Mouse (Mus musculus) adipocyte (in vitro differentiated cells): ENCODE measurements around the gene Slc39a11.

ENCODE experiments used
- DNase-seq: peaks from one replicate; pipeline ENCODE4 v3.0.0-alpha.2; 2016; ENCODE audit warnings: low spot score

The Slc39a11 gene

GRCm38 (mm10) chr11:113649353-113650210 is at the start of gene Slc39a11:
TSS of gene Slc39a11 (minus strand) at chr11:113650079.
- DNase-seq = peak; percentile 65

GRCm38 (mm10) chr11:113699643-113700042 is 49.8 kb upstream of the Slc39a11 start:
- no peak for DNase-seq

GRCm38 (mm10) chr11:113698013-113698545 is 48.2 kb upstream of the Slc39a11 start:
- DNase-seq = peak; percentile 38

DNA sequence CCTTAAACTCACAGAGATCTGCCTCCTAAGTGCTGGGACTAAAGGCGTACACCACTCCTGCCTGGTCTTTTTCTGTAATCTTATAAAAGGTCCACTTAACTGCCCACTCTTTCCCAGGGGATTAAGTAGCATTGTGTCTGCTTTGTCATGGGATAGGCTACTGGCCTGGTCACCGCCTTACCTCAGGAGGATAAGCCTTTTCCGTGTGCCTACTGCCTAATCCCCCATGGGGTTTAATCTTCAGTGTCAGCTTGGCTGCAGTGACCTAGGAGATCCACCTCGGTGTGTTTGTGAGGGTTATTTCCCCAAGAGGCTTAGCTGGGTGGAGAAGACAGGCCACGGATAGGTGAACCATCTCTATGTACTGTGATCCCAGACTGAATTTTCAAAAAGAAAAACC is 47.7 kb upstream of the Slc39a11 start:
- DNase-seq = no peak

- no peak for DNase-seq
These were observed 42.0 kb upstream of the Slc39a11 start for GRCm38 (mm10) chr11:113691851-113692250.

- no peak for DNase-seq
These were observed 41.4 kb upstream of the Slc39a11 start for GRCm38 (mm10) chr11:113691318-113691717.

- no peak for DNase-seq
These were observed 40.6 kb upstream of the Slc39a11 start for GRCm38 (mm10) chr11:113690506-113690905.

DNA sequence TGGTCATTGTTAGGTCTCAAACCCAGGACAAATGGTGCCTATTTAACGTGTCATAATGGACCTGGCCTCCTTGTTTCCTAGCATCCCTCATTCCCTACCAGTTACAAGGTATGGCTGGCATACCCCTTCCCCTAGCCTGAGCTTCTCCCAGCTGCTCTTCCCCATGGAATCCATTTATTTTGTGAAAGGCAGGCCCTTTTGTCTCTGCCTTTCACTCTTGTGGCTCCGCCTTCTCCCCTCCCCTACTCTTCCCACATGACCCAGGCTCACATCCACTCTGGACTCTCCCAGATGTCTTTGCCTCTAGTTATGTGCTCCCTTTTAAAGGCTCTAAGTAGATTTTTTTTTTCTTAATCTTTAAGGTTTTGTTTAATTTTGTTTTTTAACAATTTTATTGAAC is 37.2 kb upstream of the Slc39a11 start:
- peak; percentile 70 for DNase-seq

DNA sequence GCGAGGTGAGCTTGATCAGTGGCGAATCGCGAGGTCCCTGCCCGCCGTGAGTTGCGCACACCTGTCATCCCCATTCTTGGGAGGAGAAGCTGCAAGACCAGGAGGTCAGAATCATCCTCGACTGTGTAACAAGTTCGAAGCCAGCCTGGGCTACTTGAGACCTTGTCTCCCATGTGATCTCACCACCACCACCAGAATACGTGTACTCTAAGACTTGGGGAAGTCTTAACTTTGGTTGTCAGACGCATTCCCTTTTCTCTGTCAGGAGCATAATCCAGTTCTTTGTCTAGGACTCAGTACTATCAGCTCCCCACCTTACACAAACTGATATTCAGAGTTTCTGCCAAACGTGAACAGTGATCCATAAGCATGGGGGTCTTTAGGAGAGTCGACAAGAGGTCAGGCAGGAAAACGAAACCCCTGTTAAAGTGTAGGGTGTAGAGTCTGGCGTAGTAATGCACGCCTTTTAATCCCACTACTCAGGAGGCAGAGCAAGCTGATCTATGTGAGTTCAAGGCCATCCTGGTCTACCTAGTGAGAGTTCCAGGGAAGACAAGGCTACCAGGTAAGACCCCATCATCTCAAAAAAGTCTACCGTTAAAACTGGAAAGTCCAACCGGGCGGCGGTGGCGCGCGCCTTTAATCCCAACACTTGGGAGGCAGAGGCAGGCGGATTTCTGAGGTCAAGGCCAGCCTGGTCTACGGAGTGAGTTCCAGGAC is 35.0 kb upstream of the Slc39a11 start:
- no peak for DNase-seq

DNA sequence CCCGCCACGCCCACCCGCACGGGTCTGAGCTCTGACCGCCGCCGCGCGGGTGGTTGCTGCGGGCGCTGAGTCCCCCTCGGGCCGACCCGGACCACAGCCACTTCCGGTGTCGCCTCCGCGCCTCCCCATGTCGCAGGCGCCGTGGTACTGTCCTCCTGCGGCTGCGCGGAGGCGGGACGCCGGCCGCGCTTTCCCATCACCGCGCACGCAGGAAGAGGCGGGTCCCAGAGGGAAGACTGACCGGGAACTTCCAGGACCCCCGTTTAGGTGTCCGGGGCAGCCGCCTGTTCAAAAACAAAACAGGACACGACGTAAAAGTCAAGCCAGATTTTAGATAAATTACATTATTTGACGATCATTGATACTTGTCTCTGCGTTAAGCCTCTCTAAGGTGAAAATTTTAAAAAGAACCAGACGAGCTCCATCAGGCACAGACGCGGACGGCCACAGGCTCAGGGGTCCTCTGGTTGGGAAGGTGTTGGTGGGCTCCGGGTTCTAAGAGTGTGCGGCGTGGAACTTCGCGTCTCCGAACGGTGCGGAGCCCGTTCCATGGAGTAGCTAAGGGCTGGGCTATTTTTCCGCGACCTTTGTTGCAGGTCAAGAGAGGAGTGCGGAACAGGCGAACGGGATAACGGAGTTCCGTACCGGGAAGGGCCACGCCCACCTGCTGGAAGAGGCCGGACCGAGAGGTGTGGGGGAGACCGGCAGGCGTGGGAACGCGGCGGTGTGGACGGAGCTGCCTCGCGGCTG is 34.3 kb upstream of the Slc39a11 start, which contains the start of the genes Fam104a and D11Wsu47e:
TSS of gene Fam104a (minus strand) at position 199 of the 750 bp plus-strand sequence.
TSS of gene D11Wsu47e (plus strand) at position 456 of the 750 bp plus-strand sequence.
- peak; percentile 94 for DNase-seq

GRCm38 (mm10) chr11:113683627-113683956 is 33.7 kb upstream of the Slc39a11 start:
- peak; percentile 30 for DNase-seq

- peak; percentile 34 for DNase-seq
These were observed 33.2 kb upstream of the Slc39a11 start for GRCm38 (mm10) chr11:113682897-113683626.

DNA sequence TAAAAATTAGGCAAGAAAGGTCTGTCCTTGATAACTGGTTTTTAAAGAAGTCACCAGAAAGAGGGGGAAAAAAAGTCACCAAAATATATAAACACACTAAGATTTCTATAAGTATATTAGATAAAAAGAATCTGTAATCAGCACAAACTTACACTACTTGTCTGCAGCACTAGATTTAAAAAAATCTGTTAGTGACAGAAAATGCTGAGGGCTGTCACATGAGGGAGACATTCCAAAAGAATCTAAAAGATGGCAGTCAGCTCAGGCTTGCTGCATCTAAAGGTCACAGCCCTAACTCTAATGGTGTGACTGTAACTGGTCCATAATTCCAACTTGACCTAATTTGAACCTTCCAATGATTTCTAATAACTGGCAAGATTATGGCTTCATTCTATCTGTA is 32.1 kb upstream of the Slc39a11 start:
- peak; percentile 66 for DNase-seq

- no peak for DNase-seq
These were observed 31.1 kb upstream of the Slc39a11 start for GRCm38 (mm10) chr11:113680954-113681353.

DNA sequence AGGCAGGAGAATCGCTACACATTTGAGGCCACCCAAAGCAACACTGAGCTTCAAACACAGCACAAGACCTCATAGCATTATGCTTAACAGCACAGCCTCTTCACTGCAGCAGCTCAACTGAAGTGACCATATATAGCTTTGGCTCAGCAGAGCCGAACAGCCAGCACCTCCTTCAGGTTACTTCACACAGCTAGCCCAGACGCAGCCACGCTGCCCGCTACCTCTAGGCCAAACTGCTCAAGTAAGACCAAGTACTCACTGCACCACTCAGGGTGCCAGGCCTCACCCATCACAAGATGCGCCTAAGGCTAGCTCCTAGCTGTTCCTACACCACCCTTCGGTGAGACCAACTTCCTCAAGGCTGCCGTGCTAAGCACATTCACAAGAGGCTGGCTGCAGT is 28.5 kb upstream of the Slc39a11 start:
- no peak for DNase-seq

- no peak for DNase-seq
These were observed 27.5 kb upstream of the Slc39a11 start for GRCm38 (mm10) chr11:113677378-113677777.

DNA sequence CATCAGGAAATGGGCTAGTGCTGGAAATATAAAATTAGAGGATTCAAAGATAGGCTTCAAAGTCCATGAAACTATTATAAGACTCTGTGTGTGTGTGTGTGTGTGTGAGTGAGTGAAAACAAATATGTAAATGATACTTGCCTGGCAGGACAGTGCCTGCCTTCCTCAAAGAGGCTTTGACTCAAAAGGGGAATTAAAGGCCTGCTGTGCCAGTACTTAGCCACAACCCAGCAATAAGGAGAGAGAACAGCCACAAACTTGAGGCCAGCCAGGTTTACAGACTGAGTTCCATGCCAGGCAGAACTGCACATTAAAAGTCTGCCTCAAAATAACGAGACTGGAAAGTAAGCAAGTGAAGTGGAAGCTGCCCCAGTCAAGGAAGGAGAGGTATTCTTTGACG is 27.0 kb upstream of the Slc39a11 start:
- no peak for DNase-seq

DNA sequence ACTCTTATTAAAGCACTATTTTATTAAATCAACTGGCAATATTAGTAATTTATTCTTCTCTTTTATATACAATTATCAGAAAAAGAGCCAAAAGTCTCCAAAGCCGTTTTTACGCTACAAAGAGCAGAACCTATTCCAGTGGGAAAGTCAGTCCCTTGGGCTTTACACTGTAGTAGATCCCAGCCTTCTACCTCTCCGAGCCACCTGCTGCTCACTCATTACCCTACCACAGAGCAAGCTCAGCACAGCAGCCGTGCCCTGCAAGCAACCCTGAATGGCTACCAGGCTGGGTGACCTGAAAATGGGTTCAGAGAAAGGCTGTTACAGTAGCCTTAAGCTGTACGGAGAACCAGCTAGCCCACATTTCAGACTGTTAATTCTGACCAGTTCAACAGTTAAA is 24.7 kb upstream of the Slc39a11 start:
- no peak for DNase-seq

- no peak for DNase-seq
These were observed 23.7 kb upstream of the Slc39a11 start for GRCm38 (mm10) chr11:113673614-113674013.

GRCm38 (mm10) chr11:113669711-113670110 is 19.8 kb upstream of the Slc39a11 start:
- no peak for DNase-seq

GRCm38 (mm10) chr11:113668857-113669256 is 19.0 kb upstream of the Slc39a11 start:
- no peak for DNase-seq
